Mouse (Mus musculus): ENCODE results near the gene Lpcat4.

GRCm38 (mm10) chr2:112266242-112266592 lies 26.9 kb downstream of the Lpcat4 start, which contains the start of gene Gm21985:
- TF ChIP-seq CTCF (IDR thresholded peaks at IDR 0.05; ENCODE audit: control insufficient read depth, insufficient read depth, low read length) (no peak), POLR2A (IDR thresholded peaks at IDR 0.05; ENCODE audit: borderline replicate concordance, control insufficient read depth, low read depth, low read length) (peak; percentile 64; the same call in 1 of the 2 replicates)

Data from bone marrow, adult 2 months (tissue).